Mouse (Mus musculus) adrenal gland, adult 8-10 months (tissue): ENCODE results near the gene Prn. TPM values are rescaled to one million over a fixed set of nuclear protein-coding genes. Genes with fewer than 3 reads are reported as not detected.

Experiments
- DNase-seq: peaks from one replicate; pipeline ENCODE4 v3.0.0; 2022
- total RNA-seq, 4 experiments: library from RNA; stranded (reverse); gene quantifications; 2 replicates each; pipeline ENCODE4 v1.2.4; 2022

Gene Prn
- total RNA-seq, 4 experiments from 2014 or later, result not detected

GRCm38 (mm10) chr2:131996369-131996768 lies 86.6 kb downstream of the Prn start:
- DNase-seq, result no peak

GRCm38 (mm10) chr2:131997356-131997755 lies 87.6 kb downstream of the Prn start:
- no peak for DNase-seq

- DNase-seq, result no peak
Measured at GRCm38 (mm10) chr2:132001696-132002334, 92.1 kb downstream of the Prn start.

DNA sequence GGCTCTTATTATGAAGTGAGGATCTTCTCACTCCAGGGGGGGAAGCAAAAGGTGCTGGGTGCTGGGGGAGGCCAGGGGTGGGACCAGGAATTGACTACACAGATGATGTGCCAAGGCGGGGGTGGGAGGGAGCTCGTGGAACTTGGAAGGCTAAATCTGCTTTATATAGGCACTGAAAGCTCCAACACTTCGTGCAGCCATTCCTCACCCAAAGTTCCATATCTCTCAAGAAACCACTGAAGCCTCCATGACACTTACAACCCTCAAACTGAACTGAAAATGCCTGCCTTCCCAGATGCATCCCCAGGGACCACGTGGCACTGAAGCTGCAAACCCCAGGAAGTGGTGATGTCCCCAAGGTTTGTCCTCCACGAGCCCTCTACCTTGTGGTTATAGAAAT lies 94.2 kb downstream of the Prn start:
- DNase-seq, result no peak

- DNase-seq, result peak; percentile 24
Measured at GRCm38 (mm10) chr2:132004495-132005136, 94.9 kb downstream of the Prn start.

GRCm38 (mm10) chr2:132005445-132005844 lies 95.7 kb downstream of the Prn start:
- no peak for DNase-seq

Other genes with a start within 250 kb of the Prn start
- gene Erv3, start 50.2 kb upstream of the Prn start, total RNA-seq, result not detected
- 100 to 1,000 TPM in 3 of 4 experiments, 10 to 100 TPM in 1; 98.3 to 196 (median 146) TPM for gene Prnp, start within 50 bp of the Prn start, total RNA-seq
- 1 to 10 TPM in 1 of 4 experiments, under 1 TPM in 3; 0.29 to 1.1 (median 0.62) TPM for gene Prnd, start 40.9 kb downstream of the Prn start, total RNA-seq
- gene Rassf2, start 120.3 kb downstream of the Prn start, total RNA-seq, result 10 to 100 TPM; 10.2 to 14.5 (median 12.2) TPM
- gene Slc23a2, start 235.2 kb downstream of the Prn start, total RNA-seq, result 100 to 1,000 TPM; 102 to 154 (median 134) TPM